Mouse (Mus musculus): ENCODE results near the gene Cfap57.
A peak's percentile ranks its signal among the peaks of the same experiment; 100 is the strongest.

Gene Cfap57

DNA sequence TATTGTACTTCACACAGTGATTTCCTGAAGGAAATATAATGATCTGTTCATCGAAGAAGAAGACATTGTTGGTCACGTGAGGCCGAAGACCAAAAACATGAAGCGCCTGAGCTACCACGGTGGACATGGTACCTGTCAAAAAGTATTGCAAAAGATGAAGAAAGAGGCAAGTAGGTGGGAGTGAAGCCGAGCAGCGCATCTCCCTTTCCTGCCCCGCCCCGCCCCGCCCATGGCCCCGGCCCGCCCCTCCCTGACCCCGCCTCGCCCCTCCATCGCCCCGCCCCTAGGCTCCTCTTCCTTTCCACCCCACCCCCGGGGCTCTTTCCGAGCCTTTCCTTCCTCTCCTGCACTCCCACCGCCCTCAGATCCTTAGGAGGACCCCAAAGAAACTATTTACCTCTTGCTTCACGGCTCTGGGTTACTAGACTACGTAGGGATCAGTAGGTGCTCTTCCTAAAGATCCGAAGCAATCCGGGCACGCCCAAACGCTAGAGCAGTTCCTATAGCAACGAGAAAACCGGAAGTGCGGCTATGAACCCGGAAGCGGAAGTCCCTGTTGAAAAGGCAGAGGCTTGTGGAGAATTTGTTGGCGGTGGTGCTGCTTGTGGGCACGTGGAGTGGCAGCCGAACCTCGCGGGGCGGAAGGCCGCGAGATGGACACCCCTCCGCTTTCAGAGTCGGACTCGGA is at the start of gene Cfap57, which contains the start of gene Ebna1bp2:
Gene Cfap57, minus strand, starts transcription at position 499 of the 688 bp plus-strand sequence.
Gene Ebna1bp2, plus strand, starts transcription at position 521 of the 688 bp plus-strand sequence.
- peak; percentile 96 for DNase-seq (ENCODE audit: low read depth, low spot score)

DNA sequence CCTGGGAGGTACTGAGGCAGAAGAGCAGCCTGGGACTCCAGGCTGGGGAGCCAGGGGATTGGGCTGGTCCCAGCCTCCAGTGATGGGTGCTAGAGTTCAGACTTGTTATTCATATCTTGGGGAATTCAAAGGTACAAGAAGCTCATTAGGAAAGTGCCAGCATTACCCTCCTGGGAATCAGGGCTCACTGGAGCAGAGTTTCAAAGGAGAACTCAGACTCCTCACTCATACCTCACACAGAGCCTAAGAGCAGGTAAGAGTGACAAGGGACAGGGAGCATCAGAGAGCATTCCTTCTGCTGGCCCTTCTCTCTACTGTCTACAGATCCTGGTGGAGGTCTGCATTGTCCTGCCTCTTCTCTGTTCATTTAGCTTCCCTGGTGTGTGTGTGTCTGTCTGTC is 38.1 kb upstream of the Cfap57 start, which contains the start of gene Olfr62:
Gene Olfr62, plus strand, starts transcription at position 301 of the 400 bp plus-strand sequence.
- DNase-seq (ENCODE audit: low read depth, low spot score): no peak

DNA sequence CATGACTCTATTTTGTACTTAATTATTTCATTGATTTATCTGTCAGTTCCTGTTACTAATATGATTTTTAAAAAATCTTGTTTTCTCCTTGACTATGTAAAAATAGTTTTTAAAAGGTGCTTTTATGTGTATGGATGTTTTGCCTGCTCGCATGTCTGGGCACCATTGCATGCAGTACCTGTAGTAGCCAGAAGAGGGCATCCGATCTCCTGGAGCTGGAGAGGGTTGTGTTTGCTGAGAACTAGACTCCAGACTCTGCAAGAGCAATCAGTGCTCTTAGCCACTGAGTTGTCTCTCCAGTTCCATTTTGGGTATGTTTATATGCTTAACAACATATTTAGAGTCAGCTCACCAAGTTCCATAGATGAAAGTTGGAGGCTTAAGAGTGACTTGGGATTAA is 24.7 kb upstream of the Cfap57 start:
- peak; percentile 78 for DNase-seq (ENCODE audit: low read depth, low spot score)

DNA sequence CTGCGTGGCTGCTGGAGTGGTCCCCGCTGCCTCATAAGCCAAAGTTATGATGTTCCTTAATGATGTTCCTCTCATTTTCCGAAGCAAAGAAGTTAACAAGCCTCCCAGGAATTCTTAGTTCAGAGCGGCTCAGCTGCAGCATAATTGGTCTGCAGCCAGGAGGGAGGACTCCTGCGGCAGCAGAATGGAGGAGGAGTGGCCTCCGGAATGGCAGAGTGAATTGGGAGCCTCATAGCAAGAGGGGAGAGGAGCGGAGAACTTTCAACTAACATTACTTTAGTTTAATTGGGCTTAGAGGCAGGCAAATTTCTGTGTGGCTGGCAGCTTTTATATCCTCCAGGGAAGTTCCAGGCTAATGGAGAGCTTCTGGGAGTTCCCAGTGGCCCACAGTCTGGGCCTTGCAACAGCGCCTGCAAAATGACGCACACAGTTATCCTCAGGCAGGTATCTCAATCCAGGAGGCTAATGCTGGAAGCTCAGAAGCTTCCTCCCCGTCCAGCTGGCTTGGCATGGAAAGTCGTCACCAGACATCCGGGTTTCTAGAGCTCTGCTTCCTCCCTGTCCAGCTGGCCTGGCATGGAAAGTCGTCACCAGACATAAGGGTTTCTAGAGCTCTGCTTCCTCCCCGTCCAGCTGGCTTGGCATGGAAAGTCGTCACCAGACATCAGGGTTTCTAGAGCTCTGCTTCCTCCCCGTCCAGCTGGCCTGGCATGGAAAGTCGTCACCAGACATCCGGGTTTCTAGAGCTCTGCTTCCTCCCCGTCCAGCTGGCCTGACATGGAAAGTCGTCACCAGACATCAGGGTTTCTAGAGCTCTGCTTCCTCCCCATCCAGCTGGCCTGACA is 22.0 kb upstream of the Cfap57 start:
- no peak for DNase-seq (ENCODE audit: low read depth, low spot score)

DNA sequence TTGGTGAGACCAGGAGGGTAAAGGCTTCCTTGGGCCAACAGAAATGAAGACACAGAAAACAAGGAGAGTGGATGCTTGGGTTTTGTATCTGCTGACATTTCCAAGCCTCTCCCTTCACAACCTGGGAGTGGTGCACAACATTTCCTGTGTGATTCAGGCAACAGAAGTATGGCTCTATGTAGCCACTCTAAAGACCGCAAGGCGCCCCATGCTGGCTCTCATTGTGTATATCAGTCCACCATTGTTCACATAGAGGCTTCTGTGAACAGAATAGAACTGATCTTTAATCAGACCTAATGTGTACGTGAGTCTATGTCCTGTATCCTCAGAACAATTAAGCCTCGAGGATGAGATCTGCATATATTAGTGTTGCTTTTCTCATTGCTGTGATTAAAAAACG is 9.7 kb upstream of the Cfap57 start:
- DNase-seq (ENCODE audit: low read depth, low spot score): peak; percentile 43

DNA sequence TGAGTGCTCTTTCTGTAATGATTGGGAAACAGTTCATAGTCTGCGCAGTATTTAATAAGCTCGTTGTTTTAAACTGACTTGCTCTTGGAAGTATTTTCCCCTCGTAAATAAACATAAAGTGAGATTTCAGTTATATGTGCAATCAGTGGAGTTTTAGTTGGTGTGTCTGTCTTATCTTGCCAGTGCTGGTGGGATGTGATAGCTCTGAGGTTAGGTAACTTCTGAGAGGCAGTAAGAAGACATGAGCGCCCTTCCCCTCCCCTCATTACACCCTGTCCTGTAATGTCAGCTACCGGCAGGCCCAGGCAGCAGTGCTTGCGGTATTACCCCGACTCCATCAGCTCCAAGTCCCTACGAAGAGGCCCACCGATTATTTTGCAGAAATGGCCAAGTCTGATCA is 1.2 kb upstream of the Cfap57 start:
- DNase-seq (ENCODE audit: low read depth, low spot score): no peak

DNA sequence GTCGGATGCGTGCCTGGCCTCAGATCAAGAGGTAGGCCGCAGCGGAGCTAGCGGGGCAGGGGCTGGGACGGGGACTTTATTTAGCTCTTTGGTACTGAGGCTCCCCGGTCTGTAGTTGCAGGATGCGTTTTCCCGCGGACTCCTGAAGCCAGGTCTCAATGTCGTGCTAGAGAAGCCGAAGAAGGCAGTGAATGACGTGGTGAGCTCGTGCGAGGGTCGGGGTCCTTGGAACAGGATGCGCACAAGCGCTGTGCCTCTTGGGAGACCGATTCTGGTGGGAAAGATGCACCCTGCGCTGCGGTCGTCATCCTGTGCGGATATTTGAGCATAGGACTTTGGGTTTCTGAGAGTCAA is 367 bp upstream of the Cfap57 start:
- no peak for DNase-seq (ENCODE audit: low read depth, low spot score)

DNA sequence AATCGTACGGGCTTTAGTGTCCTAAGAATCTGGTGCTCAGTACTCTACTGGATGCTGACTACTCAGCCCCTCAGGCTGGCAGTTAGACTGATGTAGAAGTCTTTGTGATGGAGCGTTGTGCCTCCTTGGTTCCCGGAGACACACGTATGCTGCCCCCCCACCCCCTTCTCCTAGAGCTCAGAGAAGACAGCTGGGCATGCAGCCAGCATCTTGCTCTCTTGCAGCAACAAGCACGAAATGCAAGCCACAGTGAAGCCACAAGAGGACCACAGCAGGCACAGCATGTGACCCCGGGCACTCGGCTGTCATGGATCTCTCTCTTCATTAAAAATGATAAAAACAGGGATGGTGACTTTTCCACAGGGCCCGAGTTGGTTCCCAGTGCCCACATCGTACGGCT is 5.2 kb downstream of the Cfap57 start:
- no peak for DNase-seq (ENCODE audit: low read depth, low spot score)

DNA sequence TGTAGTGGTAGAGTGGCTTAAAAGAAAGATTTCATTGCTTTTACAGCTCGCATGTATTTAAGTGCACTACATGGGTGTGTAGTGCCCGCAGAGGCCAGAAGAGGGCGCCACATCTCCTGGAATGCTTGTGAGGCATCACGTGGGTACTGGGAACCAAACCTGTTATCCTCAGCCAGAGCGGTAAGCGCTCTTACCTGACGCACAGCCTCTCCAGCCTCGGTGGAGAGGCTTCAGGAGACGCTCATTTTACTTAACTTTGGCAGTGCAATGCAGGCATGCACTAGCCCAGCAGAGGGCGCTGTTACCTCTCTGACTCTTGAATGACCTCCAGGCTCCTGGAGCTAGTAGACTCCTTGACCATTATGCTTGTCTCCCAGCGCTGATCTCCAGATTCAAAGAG is 8.0 kb downstream of the Cfap57 start:
- peak; percentile 98 for DNase-seq (ENCODE audit: low read depth, low spot score)

DNA sequence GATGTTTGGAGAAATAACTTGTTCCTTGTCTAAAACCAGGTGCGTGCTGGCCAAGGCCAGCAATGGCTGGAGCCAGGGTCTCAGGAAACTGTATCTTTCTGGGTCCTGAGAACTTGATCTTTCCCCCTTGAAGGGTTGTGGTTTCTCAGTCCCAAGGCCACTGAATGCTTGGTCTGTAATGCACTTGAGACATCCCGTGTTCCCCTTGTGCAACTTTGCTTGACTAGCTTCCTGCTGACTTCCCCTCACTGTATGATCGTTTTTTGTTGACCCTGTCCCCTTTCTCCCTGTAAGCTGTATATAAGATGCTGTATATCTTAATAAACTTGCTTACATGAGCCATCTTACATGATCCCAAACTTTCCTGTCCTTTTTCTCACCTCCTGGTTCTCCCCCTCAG is 10.7 kb downstream of the Cfap57 start:
- DNase-seq (ENCODE audit: low read depth, low spot score): no peak

DNA sequence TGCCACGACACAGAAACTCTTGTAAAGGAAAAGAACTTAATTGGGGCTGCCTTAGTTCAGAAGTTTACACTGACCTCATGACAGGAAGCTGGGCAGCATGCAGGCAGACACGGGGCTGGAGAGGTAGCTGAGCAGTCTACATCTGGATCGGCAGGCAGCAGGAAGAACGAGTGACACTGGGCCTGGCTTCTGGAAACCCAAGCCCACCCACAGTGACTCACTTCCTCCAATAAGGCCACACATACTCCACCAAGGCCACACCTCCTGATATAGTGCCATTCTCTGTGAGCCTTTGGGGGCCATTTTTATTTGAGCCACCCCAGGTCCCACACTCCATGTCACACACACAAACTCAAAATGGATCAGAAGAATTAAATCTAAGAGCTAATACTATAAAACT is 16.5 kb downstream of the Cfap57 start:
- DNase-seq (ENCODE audit: low read depth, low spot score): no peak

DNA sequence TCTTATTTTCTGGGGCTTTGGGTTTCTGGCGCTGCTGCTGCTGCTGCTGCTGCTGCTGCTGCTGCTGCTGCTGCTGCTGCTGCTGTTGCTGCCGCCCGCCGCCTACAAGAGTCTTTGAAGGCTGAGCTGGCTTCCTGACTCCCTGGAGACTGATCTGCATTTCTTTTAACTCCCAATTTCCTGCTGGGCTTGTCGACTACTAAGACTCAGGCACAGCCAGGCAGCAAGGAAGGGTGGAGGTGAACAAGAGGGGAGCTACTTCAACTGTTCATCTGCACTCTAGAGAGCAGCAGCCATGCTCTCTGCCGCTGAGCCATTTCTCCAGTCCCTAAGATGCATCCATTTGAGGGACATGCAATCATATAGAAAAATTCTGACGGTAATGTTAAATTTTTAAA is 30.8 kb downstream of the Cfap57 start:
- DNase-seq (ENCODE audit: low read depth, low spot score): peak; percentile 85

DNA sequence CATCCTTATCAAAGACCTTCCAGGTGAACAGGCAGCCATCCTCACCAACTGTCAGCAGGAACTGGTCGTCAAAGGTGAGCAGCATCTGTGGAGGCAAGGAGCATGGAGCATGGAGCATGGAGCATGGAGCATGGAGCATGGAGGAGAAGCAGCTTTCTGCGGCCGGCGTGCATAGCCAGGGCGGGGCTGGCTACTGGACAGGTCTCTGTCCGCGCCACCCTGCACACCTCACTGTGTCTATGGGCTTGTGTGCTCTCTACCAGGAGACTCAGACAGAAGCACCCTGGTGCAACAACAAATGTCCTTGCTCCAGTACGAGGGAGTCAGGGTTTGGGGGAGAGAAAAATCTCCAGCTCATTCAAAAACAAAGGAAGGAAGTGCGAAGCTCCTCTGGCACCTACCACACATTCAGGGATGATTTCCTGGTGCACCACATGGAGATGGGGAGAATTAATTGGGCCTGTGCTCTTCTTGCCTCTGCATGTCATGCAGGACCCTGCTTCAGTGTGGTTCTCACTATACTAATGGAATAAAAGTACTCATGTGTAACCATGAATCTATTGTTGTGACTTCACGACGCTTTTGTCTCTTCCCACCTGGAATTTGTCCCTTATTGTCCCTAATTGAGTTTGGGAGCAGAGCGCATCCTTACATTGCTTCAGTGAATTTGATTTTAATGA is 31.4 kb downstream of the Cfap57 start:
- DNase-seq (ENCODE audit: low read depth, low spot score): peak; percentile 45

DNA sequence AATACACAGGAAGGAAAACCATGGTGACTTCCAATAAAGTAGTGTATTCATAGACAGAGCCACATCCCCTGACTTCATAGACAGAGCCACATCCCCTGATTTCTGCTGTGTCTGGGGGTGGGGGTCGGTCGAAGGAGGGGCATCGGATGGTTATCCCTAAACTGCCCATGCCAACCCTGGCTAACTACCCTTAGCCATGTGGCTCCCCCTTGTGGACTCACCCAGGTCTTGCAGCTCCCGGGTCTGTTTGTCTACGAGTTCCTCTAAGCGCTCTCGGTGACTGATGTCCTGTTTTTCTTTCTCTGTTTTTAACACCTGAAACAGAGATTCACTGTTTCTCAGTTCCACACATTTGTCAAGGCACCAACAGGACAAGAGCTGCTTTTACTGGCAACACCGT is 37.9 kb downstream of the Cfap57 start:
- DNase-seq (ENCODE audit: low read depth, low spot score): no peak

DNA sequence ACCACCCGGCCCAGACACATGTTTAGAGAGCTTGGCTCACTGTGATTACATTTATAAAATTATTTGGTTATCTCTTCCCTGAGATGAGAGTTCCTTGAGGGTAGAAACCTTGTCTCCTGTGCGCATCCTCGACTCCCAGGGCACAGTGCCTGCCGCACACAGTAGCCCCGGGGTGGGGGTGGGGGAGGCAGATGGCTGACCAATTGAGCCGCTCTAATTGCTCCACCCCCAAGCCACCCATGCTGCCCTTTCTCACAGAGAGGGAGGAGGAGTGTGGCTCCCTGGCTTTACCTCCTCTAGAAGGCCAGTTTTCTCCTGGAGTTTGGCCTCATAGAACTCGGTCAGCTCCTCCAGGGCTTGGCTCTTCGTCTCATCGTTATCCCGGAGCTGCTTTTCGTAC is 39.1 kb downstream of the Cfap57 start:
- DNase-seq (ENCODE audit: low read depth, low spot score): peak; percentile 54

DNA sequence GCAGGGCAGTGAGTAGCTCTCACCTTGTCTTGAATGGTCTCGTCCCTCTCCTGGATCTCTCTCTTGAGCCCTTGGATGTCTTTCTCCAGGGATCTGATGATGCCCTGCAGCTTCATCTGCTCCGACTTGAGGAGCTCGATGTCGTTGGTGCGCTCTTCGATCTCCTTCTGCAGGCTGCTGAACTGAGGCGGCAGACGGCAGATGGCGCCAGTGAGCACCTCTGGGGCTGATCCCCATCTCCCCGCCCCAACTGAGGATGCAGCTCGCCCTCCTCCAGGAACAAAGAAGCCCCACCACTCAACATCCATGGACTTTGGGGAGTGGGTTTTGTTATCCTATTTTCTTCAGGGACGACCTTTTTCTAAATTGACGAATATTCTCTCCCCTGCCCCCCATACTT is 41.3 kb downstream of the Cfap57 start:
- DNase-seq (ENCODE audit: low read depth, low spot score): peak; percentile 76

DNA sequence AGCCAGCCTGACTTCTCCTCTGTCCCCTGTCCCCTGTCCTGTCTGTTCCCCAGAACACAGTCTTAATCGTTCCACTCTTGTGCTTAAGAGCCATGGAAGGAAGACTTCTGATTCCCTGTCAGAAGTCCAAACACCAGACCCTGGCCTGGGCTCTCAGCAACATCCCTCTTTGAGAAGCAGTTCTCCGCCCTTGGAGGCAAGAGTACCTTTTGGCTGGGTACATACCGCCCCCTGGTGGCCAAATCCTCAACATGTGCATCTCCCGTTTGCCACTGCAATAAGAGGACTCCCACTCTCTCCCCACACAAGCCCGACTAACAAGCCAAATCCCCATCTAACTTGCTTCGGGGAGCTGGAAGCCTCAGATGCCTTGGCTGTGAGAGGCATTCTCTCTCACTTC is 44.5 kb downstream of the Cfap57 start:
- DNase-seq (ENCODE audit: low read depth, low spot score): peak; percentile 88

DNA sequence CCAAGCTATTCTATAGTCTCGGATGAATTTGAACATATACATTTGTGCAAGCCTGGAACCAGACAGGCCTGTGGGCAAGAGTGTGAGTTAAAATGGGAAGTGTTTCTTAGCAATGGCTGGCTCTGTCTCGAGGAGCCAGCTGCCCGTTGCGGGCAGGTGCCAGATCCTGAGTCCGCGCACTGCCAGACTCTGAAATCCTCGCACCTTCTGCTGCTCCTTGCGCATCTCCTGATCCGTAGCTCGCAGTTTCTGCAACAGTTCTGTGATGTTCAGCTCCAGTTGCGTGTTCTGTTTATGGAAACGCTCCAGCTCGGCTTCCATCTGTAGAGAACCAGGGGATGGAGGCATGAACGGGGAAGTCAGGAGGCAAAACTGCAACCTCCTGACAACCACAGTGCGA is 49.1 kb downstream of the Cfap57 start:
- DNase-seq (ENCODE audit: low read depth, low spot score): no peak

DNA sequence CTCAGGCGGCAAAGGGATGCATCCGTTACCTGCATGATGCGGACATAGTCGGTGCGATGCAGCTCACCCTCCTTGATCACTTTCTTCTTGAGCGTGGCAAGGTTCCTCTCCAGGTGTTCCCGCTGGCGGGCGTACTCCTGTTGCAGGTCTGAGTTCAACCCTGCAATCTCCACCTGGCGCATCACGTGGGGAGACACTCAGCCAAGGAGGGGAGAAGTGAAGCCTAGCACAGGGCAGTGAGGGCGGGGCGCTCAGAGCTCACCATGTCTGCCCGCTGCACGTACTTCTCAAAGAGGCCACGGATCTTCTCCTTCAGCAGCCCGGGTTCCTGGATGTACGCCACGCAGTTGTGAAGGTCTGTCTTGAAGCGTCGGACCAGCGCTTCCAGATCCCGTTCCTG is 51.3 kb downstream of the Cfap57 start:
- peak; percentile 18 for DNase-seq (ENCODE audit: low read depth, low spot score)

DNA sequence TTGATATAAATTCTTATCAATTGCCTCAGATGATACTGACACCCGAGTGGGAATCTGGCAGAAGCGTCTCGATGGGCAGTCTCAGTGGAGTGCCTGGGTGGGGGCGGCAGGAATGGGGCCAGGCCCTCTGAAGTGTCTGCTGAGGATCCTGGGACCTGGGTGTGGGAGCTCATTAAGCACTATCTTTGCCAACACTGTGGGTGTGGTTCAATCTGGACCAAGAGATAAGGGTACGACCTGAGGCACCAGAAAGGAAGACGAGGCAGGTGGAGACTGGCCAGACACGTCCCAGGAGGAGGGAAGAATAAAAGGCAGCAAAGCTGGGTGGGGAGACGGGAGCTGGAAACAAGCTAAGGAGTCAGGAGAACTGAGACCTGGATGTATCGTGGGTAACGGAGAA is 51.9 kb downstream of the Cfap57 start:
- no peak for DNase-seq (ENCODE audit: low read depth, low spot score)

DNA sequence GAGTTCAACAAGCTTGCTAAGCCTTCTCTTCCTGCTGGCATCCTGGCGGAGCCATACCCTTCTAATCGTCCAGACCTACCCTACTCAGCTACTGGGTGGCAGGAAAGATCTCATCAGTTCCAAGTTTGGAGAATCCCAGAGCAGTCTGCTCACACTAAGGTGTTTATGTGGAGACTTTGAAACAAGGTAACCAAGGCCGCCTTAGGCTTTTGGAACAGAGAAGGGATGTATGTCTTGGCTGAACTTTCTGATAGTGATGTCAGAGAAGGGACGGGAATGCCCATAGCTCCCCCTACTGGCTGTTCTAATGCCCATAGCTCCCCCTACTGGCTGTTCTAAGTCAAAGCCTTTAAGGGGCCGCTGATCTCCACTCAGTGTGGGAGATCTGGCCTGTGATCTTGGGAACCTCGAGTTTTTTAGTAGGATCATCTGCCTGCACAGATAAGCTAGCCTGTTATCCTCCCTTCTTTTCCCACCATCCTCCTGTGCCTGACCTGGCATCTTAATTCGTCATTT is 54.4 kb downstream of the Cfap57 start:
- DNase-seq (ENCODE audit: low read depth, low spot score): peak; percentile 79

DNA sequence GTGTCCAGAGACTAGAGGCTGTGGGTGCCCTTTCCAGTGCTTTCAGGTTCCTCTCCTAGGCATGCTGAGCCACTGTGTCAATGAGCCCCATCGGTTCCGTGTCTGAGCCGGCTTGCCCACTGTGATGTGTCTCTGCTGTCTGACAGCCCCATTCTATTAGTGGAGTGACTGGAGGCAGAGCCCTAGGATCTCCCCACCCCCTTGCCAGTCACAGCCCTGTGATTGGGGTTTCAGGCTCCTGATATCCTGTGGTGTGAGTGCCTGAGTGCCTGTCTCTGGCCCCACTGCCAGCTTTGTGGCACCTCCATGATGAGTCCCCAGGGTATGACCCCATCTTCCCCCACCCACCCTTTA is 55.7 kb downstream of the Cfap57 start:
- DNase-seq (ENCODE audit: low read depth, low spot score): no peak
